ENCODE assay signal across 32 mouse cellular contexts in the genomic region with DNA sequence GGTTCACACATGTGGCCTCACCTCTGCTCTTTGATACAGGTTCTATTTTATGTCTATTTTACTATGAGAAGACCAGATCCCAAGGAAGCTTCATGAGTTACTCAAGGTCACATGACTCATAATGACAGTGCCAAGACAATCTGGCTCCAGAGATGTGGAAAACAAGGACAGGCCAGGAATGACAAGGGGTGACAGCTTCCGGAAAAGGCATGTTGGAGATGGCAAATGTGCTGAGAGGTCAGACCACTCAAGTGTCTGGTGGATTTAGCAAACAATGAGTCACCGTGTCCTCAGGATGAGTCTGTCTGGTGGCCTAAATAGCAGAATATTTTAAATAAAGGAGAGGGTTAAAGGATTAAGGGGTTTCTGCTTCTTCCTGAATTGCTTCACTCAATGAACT. TPM values are rescaled to one million over a fixed set of nuclear protein-coding genes. Genes with fewer than 3 reads are reported as not detected.
DNase-seq lines count a peak whose midpoint lies in the region; ATAC-seq and TF ChIP-seq lines count a peak whose summit lies in the region.
"Had no signal": no experiment of that assay in that cellular context is flagged by ENCODE, and none has a peak within 500 bp of the region (broad histone marks: within the 10 kb centered on the region; RNA-seq: fewer than 3 reads in every experiment).

No protein-coding gene starts in this region.

- H3K27me3 ChIP-seq in kidney, adult 2 months (replicated peaks; ENCODE audit: control insufficient read depth, insufficient read depth, low read length): no peaks in the 10 kb centered on the region
- H3K27me3 ChIP-seq in kidney, embryonic 16.5 days (ENCODE audit: insufficient read depth, low read length): no peaks in the 10 kb centered on the region
- H3K27me3 ChIP-seq: embryonic facial prominence, embryonic 12.5 days; hindbrain, embryonic 15.5 days; liver, embryonic 12.5 days; midbrain, embryonic 15.5 days had no signal

- DNase-seq in kidney, adult 2 months: peak; percentile 12
- peak; percentile 16 for DNase-seq in 3134 (ENCODE audit: extremely low read depth, insufficient read length, low spot score)
- peak; percentile 2 for DNase-seq in adipocyte (ENCODE audit: low spot score)
- peak; percentile 62 for DNase-seq in adrenal gland, postnatal 14 days
- DNase-seq in left cerebral cortex, adult 11 months (ENCODE audit: low spot score): no peak
- no peak for DNase-seq in heart, postnatal 36 days
- no peak for DNase-seq in layer of hippocampus, adult 8-10 months (ENCODE audit: low spot score in 2 of 2)
- DNase-seq: cerebellum, adult 11-12 months; cerebellum, adult 9-11 months; embryo, embryonic 11 days; gastrocnemius, adult 2 months; gastrocnemius, postnatal 36 days; heart, adult 18-20 months; kidney, adult 11 months; kidney, postnatal 25 days; left cerebral cortex, postnatal 4 days; liver, postnatal 0 days; right cerebral cortex, postnatal 25 days; thymus, postnatal 4 days had no signal

- no peaks in the 10 kb centered on the region for H3K4me1 ChIP-seq in kidney, adult 2 months (ENCODE audit: control insufficient read depth, insufficient read depth, low read length)
- H3K4me1 ChIP-seq in kidney, embryonic 16.5 days (ENCODE audit: insufficient read depth, low read length): no peaks in the 10 kb centered on the region
- H3K4me1 ChIP-seq: embryonic facial prominence, embryonic 12.5 days; hindbrain, embryonic 15.5 days; liver, embryonic 12.5 days; midbrain, embryonic 10.5 days; midbrain, embryonic 15.5 days had no signal

- 71% methylated on average over 2 of the region's 2 CpGs for WGBS in kidney, adult 2 months
- 74% methylated on average over 2 of the region's 2 CpGs for WGBS in kidney, embryonic 16.5 days

- no peak for ATAC-seq in kidney, embryonic 16.5 days (ENCODE audit: low FRiP score, low TSS enrichment)
- ATAC-seq: activated CD4-positive, CD25-positive, alpha-beta regulatory T cell, adult 4 months; CD4-positive, CD25-positive, alpha-beta regulatory T cell, adult 4 months; forebrain, embryonic 16.5 days; inflammation-experienced regulatory T-cells, adult 6 months; liver, embryonic 12.5 days; liver, postnatal 0 days; midbrain, embryonic 15.5 days had no signal

- no peaks in the 10 kb centered on the region for H3K36me3 ChIP-seq in kidney, adult 2 months (ENCODE audit: control insufficient read depth, insufficient read depth, low read length)
- no peaks in the 10 kb centered on the region for H3K36me3 ChIP-seq in kidney, embryonic 16.5 days (ENCODE audit: insufficient read depth, low read length)
- H3K36me3 ChIP-seq: embryonic facial prominence, embryonic 12.5 days; hindbrain, embryonic 15.5 days; liver, embryonic 12.5 days; midbrain, embryonic 10.5 days; midbrain, embryonic 15.5 days had no signal

- no peak overlapping the region for H3K27ac ChIP-seq in kidney, adult 2 months (ENCODE audit: insufficient read depth, low read depth, low read length)
- H3K27ac ChIP-seq in kidney, embryonic 16.5 days (ENCODE audit: low read length): no peak overlapping the region
- H3K27ac ChIP-seq: embryonic facial prominence, embryonic 12.5 days; gastrocnemius, adult 2 months; hindbrain, embryonic 15.5 days; liver, embryonic 12.5 days; midbrain, embryonic 10.5 days; midbrain, embryonic 15.5 days had no signal

- TF ChIP-seq POLR2A in kidney, adult 2 months (IDR thresholded peaks at IDR 0.05; ENCODE audit: low read depth, low read length): no peak

- TF ChIP-seq CTCF in kidney, adult 2 months (conservative IDR thresholded peaks at IDR 0.05; ENCODE audit: insufficient read depth, insufficient read length, low read depth, low read length): no peak

- no peak overlapping the region for H3K9ac ChIP-seq in kidney, embryonic 16.5 days (replicated peaks; ENCODE audit: low read length)
- H3K9ac ChIP-seq: embryonic facial prominence, embryonic 12.5 days; hindbrain, embryonic 15.5 days; liver, embryonic 12.5 days; liver, postnatal 0 days; midbrain, embryonic 15.5 days had no signal

- H3K4me3 ChIP-seq in kidney, adult 2 months (ENCODE audit: insufficient read depth, low read depth, low read length): no peak overlapping the region
- no peak overlapping the region for H3K4me3 ChIP-seq in kidney, embryonic 16.5 days (ENCODE audit: low read length)
- H3K4me3 ChIP-seq: embryonic facial prominence, embryonic 12.5 days; gastrocnemius, adult 2 months; hindbrain, embryonic 15.5 days; liver, embryonic 12.5 days; midbrain, embryonic 10.5 days; midbrain, embryonic 15.5 days had no signal

- no peaks in the 10 kb centered on the region for H3K9me3 ChIP-seq in kidney, embryonic 16.5 days (ENCODE audit: low read length)
- H3K9me3 ChIP-seq: embryonic facial prominence, embryonic 12.5 days; hindbrain, embryonic 15.5 days; liver, embryonic 12.5 days; midbrain, embryonic 10.5 days; midbrain, embryonic 15.5 days had no signal

- no peak overlapping the region for H3K4me2 ChIP-seq in kidney, embryonic 16.5 days (replicated peaks; ENCODE audit: low read depth, low read length)
- H3K4me2 ChIP-seq: embryonic facial prominence, embryonic 12.5 days; heart, embryonic 11.5 days; hindbrain, embryonic 15.5 days; liver, embryonic 12.5 days; midbrain, embryonic 15.5 days had no signal

- intact Hi-C loops in heart, postnatal 36 days (cut with DNase I): no loop called here

RNA-seq across cellular contexts. Expression of a gene that starts 33.8 kb away (rescaled TPM):
- not detected in 2 replicates for polyA plus RNA-seq in kidney, adult 2 months (2012; rRNA removed)
- 0.12 and 0.30 TPM in 2 replicates for polyA plus RNA-seq in kidney, embryonic 16.5 days (2015; fragmentation: Nextera tagmentation; extraction: Ambion mirVana)
- total RNA-seq in adrenal gland, postnatal 14 days (2021): not detected in 2 replicates
- under 1 TPM in 1 of 2 experiments, not detected in 1; 0.06 TPM for total RNA-seq in heart, postnatal 36 days (2021)
- 1 to 10 TPM; 2.0 to 2.4 (median 2.2) TPM for total RNA-seq in layer of hippocampus, adult 8-10 months (2022)
- total RNA-seq: gastrocnemius, adult 2 months; gastrocnemius, postnatal 36 days; hematopoietic stem cell, adult 5-6 weeks; neutrophil, adult 5-6 weeks had no signal
- polyA plus RNA-seq: activated CD4-positive, CD25-positive, alpha-beta regulatory T cell, adult 4 months; CD4-positive, CD25-positive, alpha-beta regulatory T cell, adult 4 months; embryonic facial prominence, embryonic 12.5 days; inflammation-experienced regulatory T-cells, adult 6 months; midbrain, embryonic 10.5 days had no signal

Comparison
In these comparisons a context has a peak if more than half of its experiments do, and no peak if none do; other contexts are left out.
1. DNase-seq: peak in kidney, adult 2 months (single experiment), 3134 (single experiment), adipocyte (single experiment) and adrenal gland, postnatal 14 days (single experiment); none in left cerebral cortex, adult 11 months (single experiment), heart, postnatal 36 days (0 of 2) and layer of hippocampus, adult 8-10 months (0 of 2).